In the genomic region with DNA sequence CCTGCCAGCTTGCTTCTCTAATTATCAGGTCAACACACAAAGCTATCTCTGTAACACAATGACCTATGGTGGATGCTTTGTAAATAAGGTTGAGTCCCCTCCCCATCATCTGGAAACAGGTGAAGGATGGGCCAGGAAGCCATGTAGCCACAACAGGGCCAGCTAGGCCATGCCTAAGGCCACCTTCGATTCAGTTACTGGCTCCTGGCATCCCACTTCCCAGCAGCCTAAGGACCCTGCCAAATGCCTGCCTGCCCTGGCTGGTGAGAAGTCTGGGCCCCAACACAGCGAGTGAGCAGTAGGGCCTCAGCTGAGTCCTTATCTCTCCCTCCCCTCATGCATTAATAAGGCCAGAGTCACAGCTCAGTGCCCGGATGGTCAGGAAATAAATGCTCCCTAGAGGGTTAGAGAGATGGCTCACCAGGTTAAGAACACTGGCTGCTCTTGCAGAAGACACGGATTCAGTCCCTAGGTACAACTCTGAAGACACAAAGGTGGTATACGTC, we compare ENCODE assay signal across 11 mouse cellular contexts. TPM values are rescaled to one million over a fixed set of nuclear protein-coding genes. Genes with fewer than 3 reads are reported as not detected.
DNase-seq lines count a peak whose midpoint lies in the region; ATAC-seq and TF ChIP-seq lines count a peak whose summit lies in the region.
"Had no signal": no experiment of that assay in that cellular context is flagged by ENCODE, and none has a peak within 500 bp of the region (broad histone marks: within the 10 kb centered on the region; RNA-seq: fewer than 3 reads in every experiment).

No protein-coding gene starts in this region.

- no peaks in the 10 kb centered on the region for H3K27me3 ChIP-seq in intestine, embryonic 14.5 days (replicated peaks; ENCODE audit: control insufficient read depth, insufficient read depth, low read length)
- no peaks in the 10 kb centered on the region for H3K27me3 ChIP-seq in intestine, postnatal 0 days (replicated peaks; ENCODE audit: control insufficient read depth, insufficient read depth, low read length)
- H3K27me3 ChIP-seq in liver, postnatal 0 days (ENCODE audit: insufficient read depth, low read length), result no peaks in the 10 kb centered on the region
- H3K27me3 ChIP-seq: limb, embryonic 12.5 days had no signal

- no peak for ATAC-seq in intestine, embryonic 14.5 days (replicated peaks; ENCODE audit: low FRiP score, low TSS enrichment, low read depth)
- ATAC-seq in intestine, postnatal 0 days, result no peak
- no peak for ATAC-seq in liver, postnatal 0 days

- no peaks in the 10 kb centered on the region for H3K9me3 ChIP-seq in intestine, embryonic 14.5 days (ENCODE audit: control insufficient read depth, low read length)
- no peaks in the 10 kb centered on the region for H3K9me3 ChIP-seq in intestine, postnatal 0 days (ENCODE audit: control insufficient read depth)
- no peaks in the 10 kb centered on the region for H3K9me3 ChIP-seq in ES-E14 (ENCODE audit: control insufficient read depth, insufficient read depth, low read depth, low read length)
- no peaks in the 10 kb centered on the region for H3K9me3 ChIP-seq in liver, postnatal 0 days (ENCODE audit: low read length)
- H3K9me3 ChIP-seq: limb, embryonic 12.5 days had no signal

- peak overlapping the region; percentile 51 for H3K27ac ChIP-seq in intestine, embryonic 14.5 days (ENCODE audit: low read depth)
- no peak overlapping the region; the same call in 1 of the 2 replicates for H3K27ac ChIP-seq in intestine, postnatal 0 days (ENCODE audit: low read depth, low read length)
- H3K27ac ChIP-seq in ES-E14 (ENCODE audit: insufficient read depth, low read depth, low read length, poor library complexity, severe bottlenecking), result peak overlapping the region; percentile 20; the same call in 1 of the 2 replicates
- H3K27ac ChIP-seq in brown adipose tissue, adult 24 weeks (replicated peaks; ENCODE audit: low read depth, low read length), result 0 out of 2 replicates have a peak overlapping the region, but pooled peaks have one; percentile 25
- H3K27ac ChIP-seq in liver, postnatal 0 days (ENCODE audit: low read depth), result no peak overlapping the region

- in situ Hi-C loops in ES-E14 (cut with MboI; ENCODE audit: low sequenced_read_pairs in 2 of 2, unreplicated experiment in 2 of 2), result no loop called here

- no peak overlapping the region for H3K4me2 ChIP-seq in intestine, embryonic 14.5 days (ENCODE audit: low read length)
- H3K4me2 ChIP-seq in intestine, postnatal 0 days (replicated peaks; ENCODE audit: low read depth), result no peak overlapping the region; the same call in 1 of the 2 replicates
- H3K4me2 ChIP-seq in liver, postnatal 0 days (ENCODE audit: low read depth, low read length), result no peak overlapping the region
- H3K4me2 ChIP-seq: limb, embryonic 12.5 days had no signal

- no peak for TF ChIP-seq CTCF in intestine, postnatal 0 days (IDR thresholded peaks at IDR 0.05; ENCODE audit: low read depth)
- TF ChIP-seq CTCF in liver, postnatal 0 days (IDR thresholded peaks at IDR 0.05; ENCODE audit: low read depth), result no peak

- no peak for DNase-seq in intestine, embryonic 14.5 days (ENCODE audit: low spot score)
- no peak for DNase-seq in ES-E14 (ENCODE audit: low read depth, low spot score)
- DNase-seq in liver, postnatal 0 days, result no peak
- no peak for DNase-seq in cerebellum, postnatal 4 days (ENCODE audit: low spot score in 2 of 2)
- no peak for DNase-seq in right cerebral cortex, postnatal 25 days
- DNase-seq: cerebellum, postnatal 36 days; thymus, postnatal 4 days had no signal

- H3K9ac ChIP-seq in intestine, embryonic 14.5 days (ENCODE audit: low read length), result no peak overlapping the region
- H3K9ac ChIP-seq in intestine, postnatal 0 days (ENCODE audit: low read depth, low read length), result no peak overlapping the region
- no peak overlapping the region for H3K9ac ChIP-seq in ES-E14 (ENCODE audit: insufficient read depth, low read depth, low read length, poor library complexity, severe bottlenecking)
- H3K9ac ChIP-seq in liver, postnatal 0 days (replicated peaks), result 0 out of 2 replicates have a peak overlapping the region, but pooled peaks have one; percentile 16
- H3K9ac ChIP-seq: limb, embryonic 12.5 days had no signal

- TF ChIP-seq EP300 in liver, postnatal 0 days (IDR thresholded peaks at IDR 0.05; ENCODE audit: low read depth), result no peak

- no peak overlapping the region for H3K4me3 ChIP-seq in intestine, embryonic 14.5 days (ENCODE audit: low read depth, low read length)
- no peak overlapping the region for H3K4me3 ChIP-seq in intestine, postnatal 0 days (ENCODE audit: low read depth, low read length)
- H3K4me3 ChIP-seq in ES-E14 (ENCODE audit: insufficient read depth in 1 of 2, low read depth in 1 of 2, low read length in 2 of 2, poor library complexity in 1 of 2, severe bottlenecking in 1 of 2), result no peak overlapping the region
- H3K4me3 ChIP-seq in brown adipose tissue, adult 24 weeks (ENCODE audit: insufficient read depth, low read depth, low read length), result no peak overlapping the region
- H3K4me3 ChIP-seq in liver, postnatal 0 days (ENCODE audit: low read depth, low read length), result no peak overlapping the region
- H3K4me3 ChIP-seq: limb, embryonic 12.5 days; myocyte had no signal

- peaks cover 71% of the 10 kb centered on the region for H3K4me1 ChIP-seq in intestine, embryonic 14.5 days (replicated peaks; ENCODE audit: control insufficient read depth, insufficient read depth, low read length)
- H3K4me1 ChIP-seq in intestine, postnatal 0 days (replicated peaks; ENCODE audit: control insufficient read depth, insufficient read depth, low read length), result peaks cover 29% of the 10 kb centered on the region; the same call in 1 of the 2 replicates
- H3K4me1 ChIP-seq in ES-E14 (ENCODE audit: control insufficient read depth in 2 of 2, insufficient read depth in 2 of 2, low read length in 2 of 2, poor library complexity in 1 of 2), result peaks cover 16 to 45% of the 10 kb centered on the region in 2 experiments
- peaks cover 12% of the 10 kb centered on the region for H3K4me1 ChIP-seq in brown adipose tissue, adult 24 weeks (ENCODE audit: control insufficient read depth, insufficient read depth, insufficient read length, low read length)
- H3K4me1 ChIP-seq in liver, postnatal 0 days (ENCODE audit: insufficient read depth), result peaks cover 69% of the 10 kb centered on the region

- 59% methylated on average over 5 of the region's 5 CpGs for WGBS in intestine, embryonic 14.5 days
- WGBS in intestine, postnatal 0 days, result 41% methylated on average over 5 of the region's 5 CpGs
- WGBS in liver, postnatal 0 days (ENCODE audit: insufficient replicate concordance), result 42% methylated on average over 5 of the region's 5 CpGs

- H3K36me3 ChIP-seq in intestine, embryonic 14.5 days (ENCODE audit: control insufficient read depth, insufficient read depth, low read length), result no peaks in the 10 kb centered on the region
- no peaks in the 10 kb centered on the region for H3K36me3 ChIP-seq in intestine, postnatal 0 days (ENCODE audit: control insufficient read depth, insufficient read depth)
- H3K36me3 ChIP-seq in ES-E14 (ENCODE audit: control insufficient read depth, insufficient read depth, low read length, poor library complexity, severe bottlenecking), result no peaks in the 10 kb centered on the region
- H3K36me3 ChIP-seq in liver, postnatal 0 days (replicated peaks; ENCODE audit: insufficient read depth, low read length), result no peaks in the 10 kb centered on the region

TF ChIP-seq in ES-E14, 5 proteins besides CTCF, POLR2A, EP300 and RAD21:
- TF ChIP-seq CHD2 (IDR thresholded peaks at IDR 0.05; ENCODE audit: low read depth, low read length) (no peak), ZNF384 (IDR thresholded peaks at IDR 0.05; ENCODE audit: low read depth, low read length) (no peak), ZC3H11A (IDR thresholded peaks at IDR 0.05; ENCODE audit: borderline replicate concordance, low read depth, low read length) (no peak), HCFC1 (IDR thresholded peaks at IDR 0.05; ENCODE audit: borderline replicate concordance, insufficient read depth, low read length) (no peak), MAFK (IDR thresholded peaks at IDR 0.05; ENCODE audit: insufficient read depth, low read depth, low read length) (no peak)

RNA-seq across cellular contexts. Expression of gene Vav2, which starts 9.1 kb away (rescaled TPM):
- 7.2 and 7.5 TPM in 2 replicates for polyA plus RNA-seq in intestine, embryonic 14.5 days (2014; fragmentation: Nextera tagmentation; extraction: Ambion mirVana)
- polyA plus RNA-seq in intestine, postnatal 0 days (2015; fragmentation: Nextera tagmentation; extraction: Ambion mirVana), result 5.4 and 6.8 TPM in 2 replicates
- total RNA-seq in ES-E14 (2012; rRNA removed), result 17.4 and 21.1 TPM in 2 replicates
- 6.6 and 8.0 TPM in 2 replicates for polyA plus RNA-seq in brown adipose tissue, adult 24 weeks (2012; ENCODE audit: insufficient read depth, insufficient read length, missing spikeins)
- 5.4 and 6.3 TPM in 2 replicates for polyA plus RNA-seq in liver, postnatal 0 days (2015; fragmentation: Nextera tagmentation; extraction: Ambion mirVana)

RNA-seq across cellular contexts. Expression of gene Brd3os, which starts 24.4 kb away (rescaled TPM):
- 7.7 and 9.0 TPM in 2 replicates for polyA plus RNA-seq in intestine, embryonic 14.5 days (2014; fragmentation: Nextera tagmentation; extraction: Ambion mirVana)
- polyA plus RNA-seq in intestine, postnatal 0 days (2015; fragmentation: Nextera tagmentation; extraction: Ambion mirVana), result 1.5 and 1.8 TPM in 2 replicates
- 1.6 TPM in 2 replicates for total RNA-seq in ES-E14 (2012; rRNA removed)
- 0.79 TPM in 1 of 2 replicates, not detected in the other for polyA plus RNA-seq in brown adipose tissue, adult 24 weeks (2012; ENCODE audit: insufficient read depth, insufficient read length, missing spikeins)
- 0.25 and 0.35 TPM in 2 replicates for polyA plus RNA-seq in liver, postnatal 0 days (2015; fragmentation: Nextera tagmentation; extraction: Ambion mirVana)

Comparison
In these comparisons a context has a peak if more than half of its experiments do, and no peak if none do; other contexts are left out.
1. H3K27ac ChIP-seq: peak in intestine, embryonic 14.5 days (single experiment), ES-E14 (single experiment) and brown adipose tissue, adult 24 weeks (single experiment); none in intestine, postnatal 0 days (single experiment) and liver, postnatal 0 days (single experiment).